Mouse (Mus musculus) MEL (cell line): ENCODE measurements around the gene Uggt1. TPM values are rescaled to one million over a fixed set of nuclear protein-coding genes. Genes with fewer than 3 reads are reported as not detected.
A peak's percentile ranks its signal among the peaks of the same experiment; 100 is the strongest.

Experiments used
- DNase-seq: peaks from one replicate; pipeline ENCODE4 v3.0.0; 2011; ENCODE audit warnings: low read depth, low spot score
- H3K27ac ChIP-seq: 2 replicates; pipeline ENCODE4 v1.5.1; 2012; ENCODE audit warnings: low read depth, mild to moderate bottlenecking, control low read depth, low read length, moderate library complexity; ENCODE audit not compliant: control insufficient read depth
- H3K27me3 ChIP-seq, 2 experiments: fragments of 150-350 bp in 1 of 2; sonication (generic) in 1 of 2; 2 replicates each; pipeline ENCODE4 v1.6.1; 2012; ENCODE audit warnings: low read length in 2 of 2, mild to moderate bottlenecking in 2 of 2, improper control_type of control experiment in 1 of 2, moderate library complexity in 1 of 2; ENCODE audit not compliant: insufficient read depth in 2 of 2, control insufficient read depth in 1 of 2
- H3K36me3 ChIP-seq, 2 experiments: 2 replicates each; pipeline ENCODE4 v1.6.1; 2012 to 2014; ENCODE audit warnings: low read length in 2 of 2, improper control_type of control experiment in 1 of 2, inconsistent platforms in 1 of 2, mild to moderate bottlenecking in 1 of 2; ENCODE audit not compliant: insufficient read depth in 2 of 2, control insufficient read depth in 1 of 2
- H3K4me1 ChIP-seq, 2 experiments: fragments of 150-350 bp in 1 of 2; sonication (generic) in 1 of 2; 2 replicates each; pipeline ENCODE4 v1.6.1; 2012; ENCODE audit warnings: low read length in 2 of 2, improper control_type of control experiment in 1 of 2, mild to moderate bottlenecking in 1 of 2; ENCODE audit not compliant: insufficient read depth in 2 of 2, control insufficient read depth in 1 of 2
- H3K4me3 ChIP-seq, 2 experiments: fragments of 150-350 bp in 1 of 2; sonication (generic) in 1 of 2; 2 replicates each; pipeline ENCODE4 v1.5.1; 2012; ENCODE audit warnings: low read depth in 2 of 2, low read length in 2 of 2, mild to moderate bottlenecking in 2 of 2, moderate library complexity in 2 of 2, control low read depth in 1 of 2, improper control_type of control experiment in 1 of 2; ENCODE audit not compliant: control insufficient read depth in 1 of 2, insufficient read depth in 1 of 2
- H3K79me2 ChIP-seq: 2 replicates; pipeline ENCODE4 v1.6.1; 2012; ENCODE audit warnings: mild to moderate bottlenecking, low read length, moderate library complexity; ENCODE audit not compliant: control insufficient read depth, poor library complexity, insufficient read depth
- H3K9ac ChIP-seq: 2 replicates; pipeline ENCODE4 v1.6.1; 2012; ENCODE audit warnings: low read depth, mild to moderate bottlenecking, control low read depth, low read length, moderate library complexity; ENCODE audit not compliant: control insufficient read depth, poor library complexity, severe bottlenecking
- H3K9me3 ChIP-seq: fragments of 150-350 bp; sonication (generic); replicated peaks from 2 replicates; pipeline ENCODE4 v1.6.1; 2012; ENCODE audit warnings: mild to moderate bottlenecking, low read length, improper control_type of control experiment, moderate library complexity; ENCODE audit not compliant: insufficient read depth
- BHLHE40 ChIP-seq: IDR thresholded peaks from 2 replicates; pipeline ENCODE4 v1.6.1; 2012; ENCODE audit warnings: low read depth, mild to moderate bottlenecking, inconsistent platforms, low read length, improper control_type of control experiment, borderline replicate concordance
- CTCF ChIP-seq, 3 experiments: IDR thresholded peaks in 2 of 3; conservative IDR thresholded peaks in 1 of 3; 2 replicates each; pipeline ENCODE4 v1.5.1; 2011 to 2012; ENCODE audit warnings: low read length in 3 of 3, low read depth in 2 of 3, mild to moderate bottlenecking in 2 of 3, improper control_type of control experiment in 1 of 3, inconsistent platforms in 1 of 3, mixed read lengths in 1 of 3, moderate library complexity in 1 of 3; ENCODE audit not compliant: control insufficient read depth in 1 of 3, insufficient read depth in 1 of 3, poor library complexity in 1 of 3, severe bottlenecking in 1 of 3
- ELF1 ChIP-seq: IDR thresholded peaks from 2 replicates; pipeline ENCODE4 v1.6.1; 2014; ENCODE audit warnings: low read depth, mild to moderate bottlenecking, inconsistent platforms, low read length, improper control_type of control experiment, moderate library complexity
- EP300 ChIP-seq, 2 experiments: IDR thresholded peaks; 2 replicates each; pipeline ENCODE4 v1.6.1; 2011; ENCODE audit warnings: improper control_type of control experiment in 2 of 2, low read length in 2 of 2, low read depth in 1 of 2, mild to moderate bottlenecking in 1 of 2
- ETS1 ChIP-seq: IDR thresholded peaks from 2 replicates; pipeline ENCODE4 v1.6.1; 2012; ENCODE audit warnings: low read depth, mild to moderate bottlenecking, inconsistent platforms, low read length, improper control_type of control experiment, moderate library complexity
- GATA1 ChIP-seq: IDR thresholded peaks from 2 replicates; pipeline ENCODE4 v1.6.1; 2011; ENCODE audit warnings: low read depth, low read length, improper control_type of control experiment
- MAFK ChIP-seq: IDR thresholded peaks from 2 replicates; pipeline ENCODE4 v1.6.1; 2011; ENCODE audit warnings: low read depth, mild to moderate bottlenecking, low read length, improper control_type of control experiment, borderline replicate concordance
- MAX ChIP-seq: IDR thresholded peaks from 2 replicates; pipeline ENCODE4 v1.6.1; 2011; ENCODE audit warnings: low read length, improper control_type of control experiment
- MXI1 ChIP-seq: IDR thresholded peaks from 2 replicates; pipeline ENCODE4 v1.6.1; 2011; ENCODE audit warnings: mild to moderate bottlenecking, low read depth, low read length, improper control_type of control experiment
- POLR2A ChIP-seq, 2 experiments: IDR thresholded peaks; 2 replicates each; pipeline ENCODE4 v1.6.1; 2011 to 2012; ENCODE audit warnings: low read length in 2 of 2, mild to moderate bottlenecking in 2 of 2, control low read depth in 1 of 2, improper control_type of control experiment in 1 of 2, low read depth in 1 of 2, moderate library complexity in 1 of 2; ENCODE audit not compliant: control insufficient read depth in 1 of 2, insufficient read depth in 1 of 2, poor library complexity in 1 of 2
- POLR2AphosphoS2 ChIP-seq: IDR thresholded peaks from 2 replicates; pipeline ENCODE4 v1.6.1; 2011; ENCODE audit warnings: low read length, improper control_type of control experiment
- RCOR1 ChIP-seq: IDR thresholded peaks from 2 replicates; pipeline ENCODE4 v1.6.1; 2012; ENCODE audit warnings: low read depth, mild to moderate bottlenecking, inconsistent platforms, low read length, improper control_type of control experiment
- SIN3A ChIP-seq: IDR thresholded peaks from 2 replicates; pipeline ENCODE4 v1.6.1; 2012; ENCODE audit warnings: low read length, improper control_type of control experiment, inconsistent platforms
- SMC3 ChIP-seq: IDR thresholded peaks from 2 replicates; pipeline ENCODE4 v1.6.1; 2011; ENCODE audit warnings: low read depth, low read length, improper control_type of control experiment
- TCF12 ChIP-seq: IDR thresholded peaks from 2 replicates; pipeline ENCODE4 v1.6.1; 2014; ENCODE audit warnings: low read depth, mild to moderate bottlenecking, inconsistent platforms, low read length, improper control_type of control experiment, moderate library complexity
- USF1 ChIP-seq: IDR thresholded peaks from 2 replicates; pipeline ENCODE4 v1.6.1; 2014; ENCODE audit warnings: low read depth, mild to moderate bottlenecking, inconsistent platforms, low read length, improper control_type of control experiment, moderate library complexity
- polyA plus RNA-seq, 2 experiments: library from polyadenylated mRNA; stranded (reverse) in 1 of 2; unstranded in 1 of 2; fragments of >175 nt in 1 of 2; fragments of >200 nt in 1 of 2; gene quantifications; 2 replicates each; pipeline versions ENCODE4 v1.2.1 to v1.2.4; 2012; ENCODE audit warnings: low replicate concordance in 2 of 2, low read depth in 1 of 2; ENCODE audit not compliant: insufficient read length in 2 of 2, insufficient read depth in 1 of 2, missing spikeins in 1 of 2
- total RNA-seq: library from RNA; depleted of rRNA; stranded (reverse); fragments of 300-350 nt; gene quantifications from 2 replicates; pipeline ENCODE4 v1.2.3, GENCODE M21; 2012

The Uggt1 gene
- total and polyA plus RNA-seq, 3 experiments, result 33.8 to 98.3 (median 47.9) TPM

DNA sequence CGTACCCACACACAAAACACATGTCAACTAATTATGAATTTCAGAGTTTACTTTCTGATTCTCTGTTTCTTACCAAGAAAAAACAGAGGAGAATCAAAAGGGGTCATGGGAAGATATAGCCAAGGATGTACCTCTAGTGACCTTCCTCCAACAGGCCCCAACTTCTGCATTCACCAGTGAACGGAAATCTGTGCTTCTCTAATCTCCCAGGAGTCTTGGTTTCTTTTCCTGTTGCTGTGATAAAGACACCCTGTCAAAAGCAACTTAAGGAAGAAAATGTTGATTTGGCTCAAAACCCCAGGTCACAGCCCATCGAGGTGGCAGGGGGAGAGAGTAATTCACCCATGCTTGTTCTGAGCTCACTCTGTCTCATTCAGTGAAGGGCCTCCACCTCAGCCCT, 110.9 kb downstream of the Uggt1 start:
- Histone ChIP-seq H3K79me2 (peaks cover 11% of the 10 kb centered on the region), H3K4me1 (peaks cover 0 to 39% of the 10 kb centered on the region in 2 experiments; a peak in 2 of 4 replicates), H3K36me3 (peaks cover 0 to 27% of the 10 kb centered on the region in 2 experiments; a peak in 2 of 4 replicates), H3K27me3 (no peaks in the 10 kb centered on the region), H3K4me3 (no peak overlapping the region), H3K9ac (no peak overlapping the region), H3K27ac (no peak overlapping the region; the same call in 1 of the 2 replicates), H3K9me3 (no peaks in the 10 kb centered on the region)
- TF ChIP-seq ETS1 (peak; percentile 51), MXI1 (no peak; the same call in 1 of the 2 replicates), SMC3 (peak; percentile 18; the same call in 1 of the 2 replicates), BHLHE40 (no peak), GATA1 (peak; percentile 77), TCF12 (peak; percentile 44), CTCF (IDR thresholded peaks at IDR 0.05 in 2 of 3, conservative IDR thresholded peaks at IDR 0.05 in 1 of 3; ENCODE audit: control insufficient read depth in 1 of 3, insufficient read depth in 1 of 3, low read depth in 2 of 3, low read length in 3 of 3, poor library complexity in 1 of 3, severe bottlenecking in 1 of 3) (no peak), ELF1 (no peak), POLR2A (IDR thresholded peaks at IDR 0.05; ENCODE audit: control insufficient read depth in 1 of 2, insufficient read depth in 1 of 2, low read depth in 1 of 2, low read length in 2 of 2, poor library complexity in 1 of 2) (no peak), SIN3A (no peak; the same call in 1 of the 2 replicates), POLR2AphosphoS2 (no peak), USF1 (no peak), EP300 (IDR thresholded peaks at IDR 0.05; ENCODE audit: low read depth in 1 of 2, low read length in 2 of 2) (peak; percentile 66 to 74; a peak in 3 of 4 replicates), RCOR1 (peak; percentile 100)
- DNase-seq, result peak; percentile 55

DNA sequence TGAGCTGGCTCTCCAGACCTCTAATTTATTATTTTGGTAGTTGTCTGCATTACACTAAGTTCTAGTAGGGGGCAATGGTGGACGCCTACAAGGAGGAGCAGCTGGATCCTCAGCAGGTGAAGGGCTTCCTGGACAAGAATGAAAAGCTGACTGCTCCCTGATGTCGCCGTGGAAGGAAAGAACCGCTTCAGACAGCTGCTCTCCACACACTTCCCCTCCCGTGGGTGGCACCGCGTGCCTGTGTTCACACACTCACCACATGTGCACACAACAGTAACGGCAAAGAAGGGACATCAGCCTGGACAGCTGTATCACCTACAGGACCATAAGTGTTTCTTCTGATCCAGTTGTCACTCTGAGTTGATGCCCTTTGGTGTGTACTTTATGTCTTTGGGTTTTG, 111.5 kb downstream of the Uggt1 start:
- no peaks in the 10 kb centered on the region for H3K9me3 ChIP-seq
- TF ChIP-seq MAFK, result no peak
- peak; percentile 32; the same call in 1 of the 2 replicates for TF ChIP-seq MAX
- H3K27ac ChIP-seq, result peak overlapping the region; percentile 96; the same call in 1 of the 2 replicates
- H3K9ac ChIP-seq, result peak overlapping the region; percentile 75
- peaks cover 0 to 33% of the 10 kb centered on the region in 2 experiments; a peak in 2 of 4 replicates for H3K36me3 ChIP-seq
- H3K4me3 ChIP-seq, result peak overlapping the region in 1 of 2 experiments; percentile 69; a peak in 2 of 4 replicates
- H3K4me1 ChIP-seq, result peaks cover 0 to 44% of the 10 kb centered on the region in 2 experiments; a peak in 2 of 4 replicates
- no peaks in the 10 kb centered on the region for H3K27me3 ChIP-seq
- H3K79me2 ChIP-seq, result peaks cover 11% of the 10 kb centered on the region
- DNase-seq, result no peak
